Mouse (Mus musculus): ENCODE results near the gene Ulk3.

Gene Ulk3

GRCm38 (mm10) chr9:57644944-57645893 is 56.0 kb downstream of the Ulk3 start:
- peak; percentile 88 to 97 for DNase-seq

All from cerebellum, adult 18-20 months (tissue).